Mouse (Mus musculus): ENCODE measurements around the gene Tead2. TPM values are rescaled to one million over a fixed set of nuclear protein-coding genes. Genes with fewer than 3 reads are reported as not detected.

Gene Tead2
- total RNA-seq, 2 experiments from 2014 or later: 7.0 to 12.0 TPM

GRCm38 (mm10) chr7:45190186-45190585 lies 25.4 kb upstream of the Tead2 start:
- DNase-seq (ENCODE audit: low spot score): no peak
- intact Hi-C loops (cut with DNase I): no loop called here

- intact Hi-C loops (cut with DNase I): no loop called here
- DNase-seq (ENCODE audit: low spot score): no peak
These were observed 24.4 kb upstream of the Tead2 start for GRCm38 (mm10) chr7:45191161-45191560.

- no peak for DNase-seq (ENCODE audit: low spot score)
- intact Hi-C loops (cut with DNase I): no loop called here
These were observed 23.7 kb upstream of the Tead2 start for GRCm38 (mm10) chr7:45191803-45192363.

GRCm38 (mm10) chr7:45192585-45193310 lies 22.8 kb upstream of the Tead2 start:
- intact Hi-C loops (cut with DNase I): no loop called here
- DNase-seq (ENCODE audit: low spot score): no peak

GRCm38 (mm10) chr7:45193406-45193805 lies 22.1 kb upstream of the Tead2 start:
- DNase-seq (ENCODE audit: low spot score): no peak
- intact Hi-C loops (cut with DNase I): no loop called here

- intact Hi-C loops (cut with DNase I): no loop called here
- DNase-seq (ENCODE audit: low spot score): no peak
These were observed 21.4 kb upstream of the Tead2 start for GRCm38 (mm10) chr7:45193871-45194785.

GRCm38 (mm10) chr7:45195341-45196175 lies 20.0 kb upstream of the Tead2 start:
- intact Hi-C loops (cut with DNase I): loop anchor here (2.0 kb wide), 1 partner anchor 117 kb away; no protein-coding TSS in a partner anchor
- no peak for DNase-seq (ENCODE audit: low spot score)

GRCm38 (mm10) chr7:45196176-45196535 lies 19.4 kb upstream of the Tead2 start:
- intact Hi-C loops (cut with DNase I): loop anchor here (2.0 kb wide), 1 partner anchor 117 kb away; no protein-coding TSS in a partner anchor

GRCm38 (mm10) chr7:45196994-45197393 lies 18.6 kb upstream of the Tead2 start:
- DNase-seq (ENCODE audit: low spot score): no peak
- intact Hi-C loops (cut with DNase I): loop anchor here (2.0 kb wide), 1 partner anchor 118 kb away; no protein-coding TSS in a partner anchor

More at GRCm38 (mm10) chr7:45196176-45196535, 19.4 kb upstream of the Tead2 start:
- no peak for DNase-seq (ENCODE audit: low spot score)

GRCm38 (mm10) chr7:45198435-45198834 lies 17.1 kb upstream of the Tead2 start:
- intact Hi-C loops (cut with DNase I): loop anchor here (1.0 kb wide), 1 partner anchor 36 kb away; no protein-coding TSS in a partner anchor
- peak; percentile 45 for DNase-seq (ENCODE audit: low spot score)

GRCm38 (mm10) chr7:45198961-45199360 lies 16.6 kb upstream of the Tead2 start:
- intact Hi-C loops (cut with DNase I): loop anchor here (1.0 kb wide), 1 partner anchor 37 kb away; no protein-coding TSS in a partner anchor
- no peak for DNase-seq (ENCODE audit: low spot score)

GRCm38 (mm10) chr7:45202654-45203053 lies 12.9 kb upstream of the Tead2 start:
- DNase-seq (ENCODE audit: low spot score): no peak
- intact Hi-C loops (cut with DNase I): no loop called here

- intact Hi-C loops (cut with DNase I): no loop called here
- DNase-seq (ENCODE audit: low spot score): peak; percentile 78
These were observed 11.0 kb upstream of the Tead2 start, which contains the start of gene Ccdc155 for GRCm38 (mm10) chr7:45204380-45205143. Gene Ccdc155 (minus strand): TSS chr7:45204892.

- intact Hi-C loops (cut with DNase I): no loop called here
- DNase-seq (ENCODE audit: low spot score): no peak
These were observed 7.3 kb upstream of the Tead2 start for GRCm38 (mm10) chr7:45208260-45208659.

GRCm38 (mm10) chr7:45211070-45211469 lies 4.5 kb upstream of the Tead2 start:
- DNase-seq (ENCODE audit: low spot score): no peak
- intact Hi-C loops (cut with DNase I): no loop called here

- no peak for DNase-seq (ENCODE audit: low spot score)
- intact Hi-C loops (cut with DNase I): no loop called here
These were observed 3.7 kb upstream of the Tead2 start, which contains the start of gene Dkkl1 for GRCm38 (mm10) chr7:45211851-45212251. Gene Dkkl1 (minus strand): TSS chr7:45212147.

GRCm38 (mm10) chr7:45212356-45212755 lies 3.2 kb upstream of the Tead2 start:
- intact Hi-C loops (cut with DNase I): no loop called here
- DNase-seq (ENCODE audit: low spot score): no peak

GRCm38 (mm10) chr7:45213708-45214107 lies 1.8 kb upstream of the Tead2 start:
- intact Hi-C loops (cut with DNase I): no loop called here
- DNase-seq (ENCODE audit: low spot score): no peak

All from heart, postnatal 25 days (tissue).